Mouse (Mus musculus) c-Kit-positive CD71-negative TER-119-negative erythroid progenitor cells, embryonic 14.5 days (primary cell): ENCODE data around the gene E4f1.

Source experiments
- DNase-seq: peaks from one replicate; pipeline ENCODE4 v3.0.0-alpha.2; 2013; ENCODE audit warnings: low read depth

The E4f1 gene

DNA sequence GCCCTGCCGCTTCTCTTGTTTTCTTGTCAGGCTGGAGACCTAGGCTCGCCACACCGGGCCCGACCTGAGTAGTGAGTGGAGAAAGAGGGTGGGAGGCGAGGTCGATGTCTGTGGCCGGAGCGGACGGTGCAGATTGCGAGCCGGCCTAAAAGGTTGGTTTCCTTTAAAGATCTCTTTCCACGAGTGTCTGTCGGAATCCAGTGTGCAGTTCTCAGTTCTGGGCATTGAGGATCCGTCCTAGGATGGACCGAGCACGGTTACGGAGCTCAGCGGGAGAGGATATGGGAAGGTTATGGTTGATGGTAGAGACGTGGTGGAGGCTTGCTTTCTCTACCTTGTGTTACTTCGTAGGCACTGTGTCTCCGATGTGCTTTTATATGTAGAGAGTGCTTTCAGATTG is 55.1 kb downstream of the E4f1 start:
- no peak for DNase-seq

- DNase-seq = peak; percentile 100
Measured at GRCm38 (mm10) chr17:24414230-24414976, 55.7 kb downstream of the E4f1 start, which contains the start of gene Rnps1. TSS of gene Rnps1 (plus strand) at chr17:24414565.

- DNase-seq = no peak
Measured at GRCm38 (mm10) chr17:24413557-24414211, 56.4 kb downstream of the E4f1 start.

DNA sequence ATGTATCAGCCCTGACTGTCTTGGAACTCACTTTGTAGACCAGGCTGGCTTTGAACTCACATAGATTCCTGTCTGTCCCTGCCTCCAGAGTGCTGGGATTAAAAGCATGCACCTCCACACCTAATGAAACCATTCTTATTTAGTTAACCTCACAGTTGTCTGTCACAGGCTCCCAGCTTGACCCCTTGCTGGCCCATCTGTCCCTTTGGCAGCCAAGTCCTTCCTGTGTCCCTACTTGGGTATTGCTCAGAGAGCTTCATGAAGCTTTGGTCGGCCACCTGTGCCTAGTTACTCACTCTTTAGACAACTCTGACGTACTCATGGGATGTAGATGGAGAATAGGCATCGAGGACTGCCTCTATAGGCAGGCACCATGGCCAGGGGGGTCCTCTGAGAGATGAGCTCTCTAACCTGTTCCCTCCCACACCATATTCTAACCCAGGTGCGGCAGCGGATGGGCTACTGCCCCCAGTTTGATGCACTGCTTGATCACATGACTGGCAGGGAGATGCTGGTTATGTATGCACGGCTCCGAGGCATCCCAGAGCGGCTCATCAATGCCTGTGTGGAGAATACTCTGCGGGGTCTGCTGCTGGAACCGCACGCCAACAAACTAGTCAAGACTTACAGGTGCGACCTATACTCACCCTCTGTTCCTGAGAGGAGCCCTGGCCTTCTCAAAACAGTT is 62.9 kb downstream of the E4f1 start:
- no peak for DNase-seq

- DNase-seq = no peak
Measured at GRCm38 (mm10) chr17:24402371-24402770, 67.7 kb downstream of the E4f1 start.

DNA sequence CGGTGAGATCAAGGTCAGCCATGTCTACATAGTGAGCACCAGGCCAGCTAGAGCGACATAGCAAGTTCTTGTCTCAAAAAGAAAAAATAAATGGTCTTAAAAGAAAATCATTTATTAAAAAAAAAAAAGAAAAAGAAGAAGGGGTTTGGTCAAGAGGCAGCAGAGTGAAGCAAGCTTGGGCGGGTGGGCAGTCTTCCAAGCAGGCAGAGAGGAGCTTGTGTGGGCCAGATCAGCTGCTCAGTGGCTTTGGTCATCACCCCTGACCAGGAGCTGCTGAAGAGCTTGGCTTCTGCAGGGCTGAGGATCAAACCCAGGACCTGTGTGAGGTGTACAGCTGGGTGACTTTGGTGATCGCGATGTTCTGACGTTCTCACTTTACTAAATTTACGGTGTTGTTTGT is 75.7 kb downstream of the E4f1 start:
- DNase-seq = no peak
